In the genomic region with DNA sequence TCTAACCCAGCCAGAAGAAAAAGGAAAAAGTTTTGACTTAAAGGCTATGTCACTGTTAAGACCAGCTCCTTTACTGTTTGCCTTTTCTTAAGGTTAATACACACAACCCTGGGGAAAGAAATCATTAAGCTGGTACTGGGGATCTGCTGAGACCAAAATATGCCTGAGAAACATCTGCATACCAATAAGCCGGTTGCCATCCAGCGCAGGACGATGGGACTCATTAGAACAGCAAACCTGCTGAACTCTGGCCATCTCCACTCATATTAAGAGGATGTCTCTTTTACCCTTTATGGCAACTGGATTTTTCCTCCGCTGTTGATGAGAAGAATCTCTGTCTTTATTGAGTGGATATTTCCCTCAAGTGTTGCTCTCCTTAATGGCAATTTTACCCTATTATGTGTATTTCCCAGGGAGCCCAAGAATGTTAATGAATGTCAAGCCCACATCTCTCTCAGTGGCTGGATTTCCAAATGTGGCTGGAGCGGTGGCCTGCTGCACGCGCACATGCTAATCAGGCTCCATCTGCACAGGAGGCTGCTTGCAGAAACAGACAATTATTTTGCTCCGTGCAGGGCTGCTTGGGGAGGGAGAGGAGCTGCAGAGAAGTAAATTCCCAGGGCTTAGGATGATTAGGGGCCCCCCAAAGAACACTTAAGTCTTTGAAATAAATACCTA, we compare ENCODE assay signal across 13 mouse cellular contexts.
A peak's percentile ranks its signal among the peaks of the same experiment; 100 is the strongest.
DNase-seq lines count a peak whose midpoint lies in the region; ATAC-seq and TF ChIP-seq lines count a peak whose summit lies in the region.
"Had no signal": no experiment of that assay in that cellular context is flagged by ENCODE, and none has a peak within 500 bp of the region (broad histone marks: within the 10 kb centered on the region; RNA-seq: fewer than 3 reads in every experiment).

No protein-coding gene starts in this region.

- H3K4me1 ChIP-seq in cerebellum, adult 2 months (ENCODE audit: control insufficient read depth, insufficient read depth, low read length), result no peaks in the 10 kb centered on the region
- peaks cover 19% of the 10 kb centered on the region for H3K4me1 ChIP-seq in embryonic facial prominence, embryonic 14.5 days (ENCODE audit: control insufficient read depth, insufficient read depth, low read length)
- H3K4me1 ChIP-seq in hindbrain, embryonic 14.5 days (replicated peaks; ENCODE audit: control insufficient read depth, insufficient read depth, low read length), result peaks cover 14% of the 10 kb centered on the region; the same call in 1 of the 2 replicates
- peaks cover 15% of the 10 kb centered on the region for H3K4me1 ChIP-seq in midbrain, embryonic 15.5 days

- ATAC-seq in embryonic facial prominence, embryonic 14.5 days (ENCODE audit: low read depth), result peak; percentile 75
- ATAC-seq in hindbrain, embryonic 14.5 days (ENCODE audit: low FRiP score), result peak; percentile 85
- ATAC-seq in midbrain, embryonic 15.5 days (replicated peaks), result peak; percentile 88
- no peak for ATAC-seq in erythroid progenitor cell, adult 5-6 weeks (replicated peaks; ENCODE audit: low FRiP score, poor library complexity, severe bottlenecking)

- WGBS in cerebellum, adult 2 months, result 48% methylated on average over 8 of the region's 8 CpGs
- 23% methylated on average over 8 of the region's 8 CpGs for WGBS in embryonic facial prominence, embryonic 14.5 days
- WGBS in hindbrain, embryonic 14.5 days, result 11% methylated on average over 8 of the region's 8 CpGs
- WGBS in midbrain, embryonic 15.5 days, result 14% methylated on average over 8 of the region's 8 CpGs

- no peak overlapping the region for H3K27ac ChIP-seq in cerebellum, adult 2 months (ENCODE audit: insufficient read depth, low read length)
- no peak overlapping the region for H3K27ac ChIP-seq in embryonic facial prominence, embryonic 14.5 days (replicated peaks; ENCODE audit: low read depth, low read length)
- no peak overlapping the region for H3K27ac ChIP-seq in hindbrain, embryonic 14.5 days
- H3K27ac ChIP-seq in midbrain, embryonic 15.5 days, result no peak overlapping the region
- H3K27ac ChIP-seq: gastrocnemius, adult 2 months; stomach, postnatal 0 days had no signal

- no peak overlapping the region for H3K9ac ChIP-seq in embryonic facial prominence, embryonic 14.5 days (ENCODE audit: low read depth, low read length)
- no peak overlapping the region for H3K9ac ChIP-seq in hindbrain, embryonic 14.5 days
- H3K9ac ChIP-seq in midbrain, embryonic 15.5 days, result no peak overlapping the region

- H3K27me3 ChIP-seq in cerebellum, adult 2 months (ENCODE audit: control insufficient read depth, insufficient read depth, low read length), result no peaks in the 10 kb centered on the region
- H3K27me3 ChIP-seq in embryonic facial prominence, embryonic 14.5 days (replicated peaks; ENCODE audit: control insufficient read depth, insufficient read depth, low read length), result no peaks in the 10 kb centered on the region
- no peaks in the 10 kb centered on the region for H3K27me3 ChIP-seq in hindbrain, embryonic 14.5 days (ENCODE audit: control insufficient read depth, insufficient read depth, low read length)
- no peaks in the 10 kb centered on the region for H3K27me3 ChIP-seq in midbrain, embryonic 15.5 days (replicated peaks)

- no peak for TF ChIP-seq POLR2A in cerebellum, adult 2 months (IDR thresholded peaks at IDR 0.05; ENCODE audit: borderline replicate concordance, insufficient read depth, low read length)

- no peak overlapping the region for H3K4me2 ChIP-seq in embryonic facial prominence, embryonic 14.5 days (ENCODE audit: low read depth, low read length)
- peak overlapping the region; percentile 17 for H3K4me2 ChIP-seq in hindbrain, embryonic 14.5 days (replicated peaks)
- H3K4me2 ChIP-seq in midbrain, embryonic 15.5 days, result peak overlapping the region; percentile 20; the same call in 1 of the 2 replicates

- TF ChIP-seq CTCF in cerebellum, adult 2 months (IDR thresholded peaks at IDR 0.05; ENCODE audit: borderline replicate concordance, insufficient read depth, low read depth, low read length), result no peak

- no peaks in the 10 kb centered on the region for H3K9me3 ChIP-seq in embryonic facial prominence, embryonic 14.5 days (ENCODE audit: control insufficient read depth, low read length)
- H3K9me3 ChIP-seq in hindbrain, embryonic 14.5 days (ENCODE audit: control insufficient read depth, low read length), result no peaks in the 10 kb centered on the region
- H3K9me3 ChIP-seq in midbrain, embryonic 15.5 days, result no peaks in the 10 kb centered on the region

- DNase-seq in cerebellum, postnatal 10 days, result peak; percentile 19 to 32
- no peak for DNase-seq in cerebellum, adult 2 months
- peak; percentile 67 for DNase-seq in embryonic facial prominence, embryonic 14.5 days (ENCODE audit: low spot score)
- peak; percentile 55 for DNase-seq in hindbrain, embryonic 14.5 days (ENCODE audit: low spot score)
- DNase-seq in ovary, postnatal 36 days (ENCODE audit: low spot score), result no peak
- DNase-seq in adrenal gland, adult 18-20 months (ENCODE audit: low spot score in 2 of 2), result no peak
- DNase-seq: adrenal gland, postnatal 36 days; gastrocnemius, adult 2 months; heart, postnatal 4 days had no signal

- H3K36me3 ChIP-seq in embryonic facial prominence, embryonic 14.5 days (ENCODE audit: control insufficient read depth, insufficient read depth, low read length), result no peaks in the 10 kb centered on the region
- no peaks in the 10 kb centered on the region for H3K36me3 ChIP-seq in hindbrain, embryonic 14.5 days (replicated peaks; ENCODE audit: control insufficient read depth, insufficient read depth)
- no peaks in the 10 kb centered on the region for H3K36me3 ChIP-seq in midbrain, embryonic 15.5 days (replicated peaks)
- H3K36me3 ChIP-seq: G1E had no signal

- H3K4me3 ChIP-seq in cerebellum, adult 2 months (replicated peaks; ENCODE audit: insufficient read depth, low read depth, low read length), result no peak overlapping the region
- no peak overlapping the region for H3K4me3 ChIP-seq in embryonic facial prominence, embryonic 14.5 days (ENCODE audit: low read depth, low read length)
- no peak overlapping the region for H3K4me3 ChIP-seq in hindbrain, embryonic 14.5 days (replicated peaks; ENCODE audit: low read length)
- no peak overlapping the region for H3K4me3 ChIP-seq in midbrain, embryonic 15.5 days
- H3K4me3 ChIP-seq: gastrocnemius, adult 2 months had no signal

Comparison
In these comparisons a context has a peak if more than half of its experiments do, and no peak if none do; other contexts are left out.
1. DNase-seq: peak in cerebellum, postnatal 10 days (2 of 2), embryonic facial prominence, embryonic 14.5 days (single experiment) and hindbrain, embryonic 14.5 days (single experiment); none in cerebellum, adult 2 months (0 of 2), ovary, postnatal 36 days (single experiment) and adrenal gland, adult 18-20 months (0 of 2).